Mouse (Mus musculus) naive thymus-derived CD4-positive, alpha-beta T cell, adult 2 months (primary cell): ENCODE measurements around the gene Cep57l1.
"Not testable (repeated sequence)": the region's sequence is repeated elsewhere in the genome, so short reads cannot be mapped to it uniquely, and the experiment has no call there.

Source experiments
- DNase-seq: peaks from one replicate; pipeline ENCODE4 v3.0.0-alpha.2; 2011; ENCODE audit warnings: low read depth

Cep57l1 gene

GRCm38 (mm10) chr10:41809771-41810563 is at the start of gene Cep57l1, which contains the start of gene Sesn1:
Gene Cep57l1 (minus strand): TSS chr10:41809871.
Gene Sesn1 (plus strand): TSS chr10:41809935.
- peak; percentile 95 for DNase-seq

- no peak for DNase-seq
Observed at GRCm38 (mm10) chr10:41848721-41849120, 39.0 kb upstream of the Cep57l1 start.

GRCm38 (mm10) chr10:41847737-41848136 is 38.1 kb upstream of the Cep57l1 start:
- no peak for DNase-seq

GRCm38 (mm10) chr10:41838911-41839310 is 29.2 kb upstream of the Cep57l1 start:
- no peak for DNase-seq

- peak; percentile 44 for DNase-seq
Observed at GRCm38 (mm10) chr10:41834131-41834530, 24.5 kb upstream of the Cep57l1 start.

GRCm38 (mm10) chr10:41832191-41832590 is 22.5 kb upstream of the Cep57l1 start:
- DNase-seq, result no peak

GRCm38 (mm10) chr10:41830851-41831522 is 21.3 kb upstream of the Cep57l1 start:
- peak; percentile 86 for DNase-seq

- DNase-seq, result no peak
Observed at GRCm38 (mm10) chr10:41830445-41830844, 20.8 kb upstream of the Cep57l1 start.

- no peak for DNase-seq
Observed at GRCm38 (mm10) chr10:41829980-41830379, 20.3 kb upstream of the Cep57l1 start.

GRCm38 (mm10) chr10:41829191-41829590 is 19.5 kb upstream of the Cep57l1 start:
- no peak for DNase-seq

- no peak for DNase-seq
Observed at GRCm38 (mm10) chr10:41827784-41828183, 18.1 kb upstream of the Cep57l1 start.

GRCm38 (mm10) chr10:41826526-41827116 is 16.9 kb upstream of the Cep57l1 start:
- DNase-seq, result no peak

GRCm38 (mm10) chr10:41825996-41826395 is 16.3 kb upstream of the Cep57l1 start:
- no peak for DNase-seq

GRCm38 (mm10) chr10:41825041-41825440 is 15.4 kb upstream of the Cep57l1 start:
- DNase-seq, result no peak

- no peak for DNase-seq
Observed at GRCm38 (mm10) chr10:41823916-41824315, 14.2 kb upstream of the Cep57l1 start.

GRCm38 (mm10) chr10:41823282-41823675 is 13.6 kb upstream of the Cep57l1 start:
- not testable (repeated sequence) for DNase-seq

- no peak for DNase-seq
Observed at GRCm38 (mm10) chr10:41822573-41823281, 13.1 kb upstream of the Cep57l1 start.

GRCm38 (mm10) chr10:41821171-41821570 is 11.5 kb upstream of the Cep57l1 start:
- no peak for DNase-seq

GRCm38 (mm10) chr10:41820401-41820800 is 10.7 kb upstream of the Cep57l1 start:
- DNase-seq, result no peak

- DNase-seq, result no peak
Observed at GRCm38 (mm10) chr10:41819307-41819706, 9.6 kb upstream of the Cep57l1 start.

- not testable (repeated sequence) for DNase-seq
Observed at GRCm38 (mm10) chr10:41818733-41819070, 9.0 kb upstream of the Cep57l1 start.

- DNase-seq, result no peak
Observed at GRCm38 (mm10) chr10:41818036-41818732, 8.5 kb upstream of the Cep57l1 start.
